Mouse (Mus musculus) forebrain, embryonic 11.5 days (tissue): ENCODE data around the gene Zfp90. TPM values are rescaled to one million over a fixed set of nuclear protein-coding genes. Genes with fewer than 3 reads are reported as not detected.

Source experiments
- ATAC-seq: fragments of 200-750 bp; cut with Nextera tagmentation; replicated peaks from 2 replicates; pipeline ENCODE4 v1.8.0; 2017; ENCODE audit warnings: moderate TSS enrichment; ENCODE audit not compliant: low FRiP score
- DNase-seq: peaks from one replicate; pipeline ENCODE4 v3.0.0-alpha.2; 2017; ENCODE audit warnings: low spot score
- H3K27ac ChIP-seq: fragments of 300-500 bp; sonication (generic); 2 replicates; pipeline ENCODE4 v1.5.1; 2014; ENCODE audit warnings: low read depth, low read length
- H3K27me3 ChIP-seq: fragments of 300-500 bp; sonication (generic); 2 replicates; pipeline ENCODE4 v1.6.1; 2014; ENCODE audit warnings: mild to moderate bottlenecking, low read length, mixed read lengths; ENCODE audit not compliant: control insufficient read depth, insufficient read depth
- H3K36me3 ChIP-seq: fragments of 300-500 bp; sonication (generic); 2 replicates; pipeline ENCODE4 v1.6.1; 2014; ENCODE audit warnings: mild to moderate bottlenecking, low read length, moderate library complexity, mixed read lengths; ENCODE audit not compliant: control insufficient read depth, insufficient read depth
- H3K4me1 ChIP-seq: fragments of 300-500 bp; sonication (generic); replicated peaks from 2 replicates; pipeline ENCODE4 v1.6.1; 2014; ENCODE audit warnings: low read length, mixed read lengths; ENCODE audit not compliant: control insufficient read depth, insufficient read depth
- H3K4me2 ChIP-seq: fragments of 300-500 bp; sonication (generic); 2 replicates; pipeline ENCODE4 v1.6.1; 2014; ENCODE audit warnings: low read depth, mild to moderate bottlenecking, low read length, moderate library complexity, mixed read lengths; ENCODE audit not compliant: severe bottlenecking
- H3K4me3 ChIP-seq: fragments of 300-500 bp; sonication (generic); 2 replicates; pipeline ENCODE4 v1.5.1; 2014; ENCODE audit warnings: low read depth, low read length
- H3K9ac ChIP-seq: fragments of 300-500 bp; sonication (generic); 2 replicates; pipeline ENCODE4 v1.6.1; 2014; ENCODE audit warnings: low read length
- H3K9me3 ChIP-seq: fragments of 300-500 bp; sonication (generic); 2 replicates; pipeline ENCODE4 v1.6.1; 2016; ENCODE audit warnings: low read length, mixed read lengths; ENCODE audit not compliant: control insufficient read depth
- WGBS: fragments of 180-500 bp; shearing (Covaris S2); extraction: QIAGEN DNeasy Blood & Tissue Kit; methylation state at CpG from one replicate; pipeline ENCODE4 v1.1.7; 2014; 5-methylcytosine and 5-hydroxymethylcytosine counted together
- polyA plus RNA-seq: library from polyadenylated mRNA; unstranded; fragments of >200 nt; fragmentation: Nextera tagmentation; extraction: Ambion mirVana; gene quantifications from 2 replicates; pipeline ENCODE4 v1.2.1, GENCODE M21; 2014

Zfp90 gene
- polyA plus RNA-seq, 1 experiment from 2014 or later: 32.8 TPM

DNA sequence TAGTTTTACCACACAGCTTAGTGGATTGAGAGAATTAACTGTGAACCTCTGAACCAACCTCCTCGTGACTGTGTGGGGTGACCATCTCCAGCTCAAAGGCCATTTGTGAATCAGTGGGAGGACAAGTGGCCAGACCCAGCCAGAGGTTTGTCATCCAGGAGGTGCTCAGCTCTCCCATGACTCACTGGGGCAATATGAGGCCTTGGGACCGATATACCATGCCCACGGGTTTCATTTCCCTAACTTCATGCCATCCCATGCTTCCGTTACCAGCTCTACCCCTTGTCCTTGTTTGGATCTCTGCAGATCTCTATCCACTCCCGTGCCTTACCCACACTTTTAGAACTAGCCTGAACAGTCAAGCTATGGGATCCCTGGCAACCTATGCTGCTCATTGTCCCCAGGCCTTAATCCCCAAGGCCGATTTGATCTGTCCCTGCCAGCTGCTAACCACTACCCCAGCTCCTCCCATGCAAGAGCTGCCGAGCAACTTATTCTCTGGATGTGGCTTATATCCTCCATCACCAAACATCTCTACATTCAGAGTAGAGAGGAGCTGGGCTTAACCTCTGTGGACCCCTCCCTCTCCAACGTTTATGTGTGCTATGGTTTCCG is 27.2 kb upstream of the Zfp90 start:
- no peak for ATAC-seq
- Histone ChIP-seq H3K9ac (no peak overlapping the region), H3K36me3 (no peaks in the 10 kb centered on the region), H3K9me3 (no peaks in the 10 kb centered on the region), H3K4me2 (no peak overlapping the region), H3K4me3 (no peak overlapping the region), H3K4me1 (no peaks in the 10 kb centered on the region), H3K27ac (no peak overlapping the region), H3K27me3 (no peaks in the 10 kb centered on the region)
- DNase-seq: no peak
- WGBS: 75% methylated on average over 9 of the region's 9 CpGs

- 87% methylated on average over 4 of the region's 4 CpGs for WGBS
- H3K27me3 ChIP-seq: no peaks in the 10 kb centered on the region
- H3K9ac ChIP-seq: no peak overlapping the region
- H3K27ac ChIP-seq: no peak overlapping the region
- no peak overlapping the region for H3K4me3 ChIP-seq
- no peaks in the 10 kb centered on the region for H3K4me1 ChIP-seq
- H3K4me2 ChIP-seq: no peak overlapping the region
- no peaks in the 10 kb centered on the region for H3K36me3 ChIP-seq
- no peak for ATAC-seq
- no peaks in the 10 kb centered on the region for H3K9me3 ChIP-seq
- DNase-seq: no peak
Measured at GRCm38 (mm10) chr8:106394493-106394892, 20.6 kb upstream of the Zfp90 start.

GRCm38 (mm10) chr8:106399694-106400093 is 15.4 kb upstream of the Zfp90 start:
- H3K9ac ChIP-seq: no peak overlapping the region
- H3K27me3 ChIP-seq: no peaks in the 10 kb centered on the region
- H3K36me3 ChIP-seq: no peaks in the 10 kb centered on the region
- no peak overlapping the region for H3K4me2 ChIP-seq
- no peaks in the 10 kb centered on the region for H3K9me3 ChIP-seq
- ATAC-seq: no peak
- DNase-seq: no peak
- no peak overlapping the region for H3K27ac ChIP-seq
- H3K4me3 ChIP-seq: no peak overlapping the region
- no peaks in the 10 kb centered on the region for H3K4me1 ChIP-seq
- WGBS: 74% methylated on average over 8 of the region's 8 CpGs

DNA sequence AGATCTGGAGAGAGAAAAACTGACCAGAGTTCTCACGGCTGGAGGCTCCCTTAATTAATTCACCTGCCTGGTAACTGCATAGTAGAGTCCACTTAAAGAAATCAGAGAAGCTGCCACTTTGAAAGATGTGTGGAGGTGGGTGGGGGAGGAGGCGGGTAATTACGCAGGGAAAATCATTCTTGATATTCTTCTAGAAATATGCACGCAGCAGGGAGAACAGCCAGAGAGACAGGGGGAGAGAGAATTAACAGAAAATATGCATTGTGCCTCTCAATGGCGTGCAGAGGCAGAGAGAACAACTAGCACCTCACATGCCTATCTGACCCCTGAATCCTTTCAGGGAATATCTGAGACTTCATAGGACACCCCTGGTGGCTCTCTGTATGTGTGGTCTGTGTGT is 14.9 kb upstream of the Zfp90 start:
- DNase-seq (no peak), ATAC-seq (no peak)
- Histone ChIP-seq H3K27me3 (no peaks in the 10 kb centered on the region), H3K9me3 (no peaks in the 10 kb centered on the region), H3K4me3 (no peak overlapping the region), H3K4me1 (no peaks in the 10 kb centered on the region), H3K9ac (no peak overlapping the region), H3K27ac (no peak overlapping the region), H3K4me2 (no peak overlapping the region), H3K36me3 (no peaks in the 10 kb centered on the region)
- WGBS: 66% methylated on average over 5 of the region's 5 CpGs

DNA sequence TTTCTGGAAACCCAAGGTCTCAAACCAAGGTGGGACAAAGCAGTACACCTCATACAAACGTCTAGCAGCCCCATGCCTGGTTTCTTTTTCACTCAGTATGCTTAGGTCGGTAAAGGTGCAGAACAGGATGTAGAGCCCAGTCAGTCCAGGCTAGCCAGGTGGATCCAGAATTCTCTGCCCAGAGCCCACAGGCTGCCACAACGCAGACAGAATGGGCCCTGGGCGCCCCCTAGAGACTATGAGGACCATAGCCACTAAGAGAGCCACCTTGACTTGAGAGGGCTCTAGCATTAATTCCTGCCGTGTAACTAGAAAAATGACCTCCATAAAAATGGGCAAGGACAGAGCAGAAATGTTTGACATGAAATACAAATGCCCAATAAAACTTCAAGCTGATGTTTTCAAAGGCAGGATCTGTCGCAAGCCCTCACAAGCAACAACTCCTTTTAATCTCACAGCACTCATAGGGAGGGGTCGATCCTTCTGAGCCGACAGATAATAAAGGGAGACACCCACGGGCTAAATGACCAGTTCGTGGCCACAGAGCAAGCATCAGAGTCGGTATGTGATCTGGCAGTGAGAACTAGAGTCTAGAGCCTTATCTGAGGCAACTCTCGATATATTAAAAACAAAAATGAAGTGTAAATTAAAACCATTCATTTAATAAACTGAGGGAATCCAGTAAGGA is 11.7 kb upstream of the Zfp90 start:
- ATAC-seq (no peak), DNase-seq (peak; percentile 64)
- H3K27me3 ChIP-seq: no peaks in the 10 kb centered on the region
- no peaks in the 10 kb centered on the region for H3K9me3 ChIP-seq
- no peak overlapping the region for H3K27ac ChIP-seq
- no peak overlapping the region for H3K4me3 ChIP-seq
- no peak overlapping the region for H3K4me2 ChIP-seq
- no peak overlapping the region for H3K9ac ChIP-seq
- H3K4me1 ChIP-seq: no peaks in the 10 kb centered on the region
- WGBS: 46% methylated on average over 12 of the region's 12 CpGs
- no peaks in the 10 kb centered on the region for H3K36me3 ChIP-seq

GRCm38 (mm10) chr8:106404825-106405224 is 10.3 kb upstream of the Zfp90 start:
- Histone ChIP-seq H3K9ac (no peak overlapping the region), H3K9me3 (no peaks in the 10 kb centered on the region), H3K27ac (no peak overlapping the region), H3K36me3 (no peaks in the 10 kb centered on the region), H3K4me3 (no peak overlapping the region), H3K4me2 (no peak overlapping the region), H3K27me3 (no peaks in the 10 kb centered on the region), H3K4me1 (no peaks in the 10 kb centered on the region)
- no peak for ATAC-seq
- DNase-seq: no peak
- 37% methylated on average over 3 of the region's 3 CpGs for WGBS

GRCm38 (mm10) chr8:106405810-106406209 is 9.3 kb upstream of the Zfp90 start:
- Histone ChIP-seq H3K27ac (no peak overlapping the region), H3K9ac (no peak overlapping the region), H3K36me3 (no peaks in the 10 kb centered on the region), H3K9me3 (no peaks in the 10 kb centered on the region), H3K4me3 (no peak overlapping the region), H3K27me3 (no peaks in the 10 kb centered on the region), H3K4me2 (no peak overlapping the region), H3K4me1 (no peaks in the 10 kb centered on the region)
- DNase-seq (no peak), ATAC-seq (no peak)
- 77% methylated on average over 16 of the region's 16 CpGs for WGBS

DNA sequence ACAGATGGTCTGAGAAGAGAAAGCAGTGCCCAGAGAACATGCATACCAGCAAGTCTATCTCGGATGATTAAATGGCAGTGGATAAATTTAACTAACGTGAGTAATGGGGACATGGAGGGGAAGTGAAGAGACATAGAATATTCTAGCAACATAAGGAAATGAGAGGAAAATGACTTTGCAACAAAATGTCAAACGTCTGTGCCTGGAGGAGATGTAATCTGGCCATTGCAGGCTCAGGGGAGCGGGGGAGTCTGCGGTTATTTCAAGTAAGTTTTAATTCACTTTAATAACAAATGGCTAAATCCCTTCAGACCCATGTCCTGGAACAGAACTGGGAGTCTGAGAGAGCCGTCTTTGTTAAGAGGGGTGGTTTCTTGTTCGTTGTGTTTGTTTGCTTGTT is 5.1 kb upstream of the Zfp90 start:
- H3K27me3 ChIP-seq: no peaks in the 10 kb centered on the region
- H3K4me2 ChIP-seq: no peak overlapping the region
- H3K9ac ChIP-seq: no peak overlapping the region
- no peaks in the 10 kb centered on the region for H3K4me1 ChIP-seq
- DNase-seq (no peak), ATAC-seq (no peak)
- H3K27ac ChIP-seq: no peak overlapping the region
- H3K9me3 ChIP-seq: no peaks in the 10 kb centered on the region
- no peaks in the 10 kb centered on the region for H3K36me3 ChIP-seq
- WGBS: 78% methylated on average over 7 of the region's 7 CpGs
- H3K4me3 ChIP-seq: no peak overlapping the region

DNA sequence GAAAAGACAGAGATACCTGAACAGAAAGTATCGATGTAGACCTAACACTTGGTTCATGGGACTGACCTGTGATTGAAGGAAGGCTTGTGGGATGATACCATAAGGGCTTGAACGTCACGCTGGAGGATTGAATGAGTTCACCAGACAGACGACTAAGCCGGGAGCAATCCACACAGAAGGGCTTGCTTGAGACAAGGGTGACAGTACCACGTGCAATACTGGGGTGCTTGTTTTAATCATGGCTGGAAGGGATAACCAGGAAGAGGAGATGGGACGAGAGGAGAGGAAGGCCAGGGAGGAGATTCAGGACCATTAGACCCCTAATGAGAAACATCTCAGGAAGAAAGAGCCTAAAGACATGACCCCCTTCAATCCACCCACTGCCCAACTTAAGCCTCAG is 4.6 kb upstream of the Zfp90 start:
- no peak overlapping the region for H3K4me2 ChIP-seq
- H3K9ac ChIP-seq: no peak overlapping the region
- no peak overlapping the region for H3K27ac ChIP-seq
- H3K27me3 ChIP-seq: no peaks in the 10 kb centered on the region
- ATAC-seq (no peak), DNase-seq (no peak)
- no peaks in the 10 kb centered on the region for H3K9me3 ChIP-seq
- WGBS: 78% methylated on average over 7 of the region's 7 CpGs
- H3K4me1 ChIP-seq: no peaks in the 10 kb centered on the region
- no peaks in the 10 kb centered on the region for H3K36me3 ChIP-seq
- H3K4me3 ChIP-seq: no peak overlapping the region
